Mouse (Mus musculus): ENCODE data around the gene Mxra7. TPM values are rescaled to one million over a fixed set of nuclear protein-coding genes. Genes with fewer than 3 reads are reported as not detected.
"Not testable (repeated sequence)": the region's sequence is repeated elsewhere in the genome, so short reads cannot be mapped to it uniquely, and the experiment has no call there.

Gene Mxra7
- polyA plus RNA-seq, 1 experiment: 126 TPM

GRCm38 (mm10) chr11:116825230-116825629 lies 2.6 kb downstream of the Mxra7 start:
- Histone ChIP-seq H3K36me3 (ENCODE audit: control insufficient read depth, insufficient read depth) (no peaks in the 10 kb centered on the region), H3K4me2 (ENCODE audit: low read depth) (peak overlapping the region; percentile 90), H3K27me3 (ENCODE audit: control insufficient read depth, insufficient read depth, insufficient read length) (no peaks in the 10 kb centered on the region), H3ac (ENCODE audit: control insufficient read depth, insufficient read length) (no peak overlapping the region), H3K79me2 (ENCODE audit: control insufficient read depth, insufficient read depth) (peaks cover 73% of the 10 kb centered on the region), H3K4me3 (peak overlapping the region; percentile 61)
- TF ChIP-seq POLR2A (IDR thresholded peaks at IDR 0.05; ENCODE audit: insufficient read length, low read depth) (no peak), TCF12 (IDR thresholded peaks at IDR 0.05; ENCODE audit: insufficient read depth, poor library complexity, severe bottlenecking) (peak; percentile 89), REST (IDR thresholded peaks at IDR 0.05; ENCODE audit: insufficient read depth, insufficient read length) (no peak), CEBPB (IDR thresholded peaks at IDR 0.05; ENCODE audit: insufficient read depth, poor library complexity, severe bottlenecking) (no peak), MYOG (IDR thresholded peaks at IDR 0.05; ENCODE audit: control insufficient read depth in 1 of 3, insufficient read depth in 1 of 3, insufficient read length in 2 of 3, low read depth in 2 of 3) (peak; percentile 64 to 91 (median 78)), E2F4 (IDR thresholded peaks at IDR 0.05; ENCODE audit: insufficient read depth) (no peak), MAX (IDR thresholded peaks at IDR 0.05; ENCODE audit: low read depth) (no peak), USF1 (IDR thresholded peaks at IDR 0.05; ENCODE audit: low read depth) (no peak), SRF (IDR thresholded peaks at IDR 0.05; ENCODE audit: control insufficient read depth, insufficient read length, low read depth) (no peak), TCF3 (IDR thresholded peaks at IDR 0.05; ENCODE audit: insufficient read length, low read depth) (peak; percentile 76), MYOD1 (IDR thresholded peaks at IDR 0.05; ENCODE audit: control insufficient read depth in 1 of 3, insufficient read length in 2 of 3, low read depth in 2 of 3) (peak; percentile 93 to 99 (median 98)), POLR2AphosphoS2 (IDR thresholded peaks at IDR 0.05; ENCODE audit: insufficient read length, low read depth) (peak; percentile 19)

- H3K4me2 ChIP-seq (ENCODE audit: low read depth); H3ac ChIP-seq (ENCODE audit: control insufficient read depth, insufficient read length); H3K36me3 ChIP-seq (ENCODE audit: control insufficient read depth, insufficient read depth); H3K4me3 ChIP-seq; H3K27me3 ChIP-seq (ENCODE audit: control insufficient read depth, insufficient read depth, insufficient read length): not testable (repeated sequence)
- H3K79me2 ChIP-seq (ENCODE audit: control insufficient read depth, insufficient read depth): peaks cover 86% of the 10 kb centered on the region
Measured at GRCm38 (mm10) chr11:116823885-116824284, 4.0 kb downstream of the Mxra7 start.

- no peaks in the 10 kb centered on the region for H3K36me3 ChIP-seq (ENCODE audit: control insufficient read depth, insufficient read depth)
- TF ChIP-seq REST (IDR thresholded peaks at IDR 0.05; ENCODE audit: insufficient read depth, insufficient read length): no peak
- no peak for TF ChIP-seq TCF3 (IDR thresholded peaks at IDR 0.05; ENCODE audit: insufficient read length, low read depth)
- TF ChIP-seq MAX (IDR thresholded peaks at IDR 0.05; ENCODE audit: low read depth): no peak
- no peak for TF ChIP-seq CEBPB (IDR thresholded peaks at IDR 0.05; ENCODE audit: insufficient read depth, poor library complexity, severe bottlenecking)
- TF ChIP-seq USF1 (IDR thresholded peaks at IDR 0.05; ENCODE audit: low read depth): no peak
- TF ChIP-seq POLR2AphosphoS2 (IDR thresholded peaks at IDR 0.05; ENCODE audit: insufficient read length, low read depth): no peak
- no peak for TF ChIP-seq E2F4 (IDR thresholded peaks at IDR 0.05; ENCODE audit: insufficient read depth)
- no peak for TF ChIP-seq MYOD1 (IDR thresholded peaks at IDR 0.05; ENCODE audit: control insufficient read depth in 1 of 3, insufficient read length in 2 of 3, low read depth in 2 of 3)
- H3K4me2 ChIP-seq (ENCODE audit: low read depth): no peak overlapping the region
- H3K27me3 ChIP-seq (ENCODE audit: control insufficient read depth, insufficient read depth, insufficient read length): no peaks in the 10 kb centered on the region
- H3K79me2 ChIP-seq (ENCODE audit: control insufficient read depth, insufficient read depth): peaks cover 89% of the 10 kb centered on the region
- no peak overlapping the region for H3K4me3 ChIP-seq
- no peak overlapping the region for H3ac ChIP-seq (ENCODE audit: control insufficient read depth, insufficient read length)
Measured at GRCm38 (mm10) chr11:116823255-116823654, 4.6 kb downstream of the Mxra7 start.

GRCm38 (mm10) chr11:116822626-116823025 lies 5.2 kb downstream of the Mxra7 start:
- Histone ChIP-seq H3K27me3 (ENCODE audit: control insufficient read depth, insufficient read depth, insufficient read length) (no peaks in the 10 kb centered on the region), H3K36me3 (ENCODE audit: control insufficient read depth, insufficient read depth) (no peaks in the 10 kb centered on the region), H3ac (ENCODE audit: control insufficient read depth, insufficient read length) (no peak overlapping the region), H3K4me3 (no peak overlapping the region), H3K4me2 (ENCODE audit: low read depth) (peak overlapping the region; percentile 69), H3K79me2 (ENCODE audit: control insufficient read depth, insufficient read depth) (peaks cover 92% of the 10 kb centered on the region)
- no peak for TF ChIP-seq POLR2AphosphoS2 (IDR thresholded peaks at IDR 0.05; ENCODE audit: insufficient read length, low read depth)
- no peak for TF ChIP-seq MAX (IDR thresholded peaks at IDR 0.05; ENCODE audit: low read depth)
- TF ChIP-seq POLR2A (IDR thresholded peaks at IDR 0.05; ENCODE audit: insufficient read length, low read depth): no peak
- TF ChIP-seq SRF (IDR thresholded peaks at IDR 0.05; ENCODE audit: control insufficient read depth, insufficient read length, low read depth): no peak
- no peak for TF ChIP-seq MYOD1 (IDR thresholded peaks at IDR 0.05; ENCODE audit: control insufficient read depth in 1 of 3, insufficient read length in 2 of 3, low read depth in 2 of 3)
- TF ChIP-seq TCF12 (IDR thresholded peaks at IDR 0.05; ENCODE audit: insufficient read depth, poor library complexity, severe bottlenecking): no peak
- no peak for TF ChIP-seq CEBPB (IDR thresholded peaks at IDR 0.05; ENCODE audit: insufficient read depth, poor library complexity, severe bottlenecking)
- TF ChIP-seq E2F4 (IDR thresholded peaks at IDR 0.05; ENCODE audit: insufficient read depth): no peak
- no peak for TF ChIP-seq REST (IDR thresholded peaks at IDR 0.05; ENCODE audit: insufficient read depth, insufficient read length)
- no peak for TF ChIP-seq USF1 (IDR thresholded peaks at IDR 0.05; ENCODE audit: low read depth)
- no peak for TF ChIP-seq TCF3 (IDR thresholded peaks at IDR 0.05; ENCODE audit: insufficient read length, low read depth)
- no peak for TF ChIP-seq MYOG (IDR thresholded peaks at IDR 0.05; ENCODE audit: control insufficient read depth in 1 of 3, insufficient read depth in 1 of 3, insufficient read length in 2 of 3, low read depth in 2 of 3)

- H3K36me3 ChIP-seq (ENCODE audit: control insufficient read depth, insufficient read depth): no peaks in the 10 kb centered on the region
- no peaks in the 10 kb centered on the region for H3K27me3 ChIP-seq (ENCODE audit: control insufficient read depth, insufficient read depth, insufficient read length)
- H3K79me2 ChIP-seq (ENCODE audit: control insufficient read depth, insufficient read depth): peaks cover 92% of the 10 kb centered on the region
- TF ChIP-seq TCF12 (IDR thresholded peaks at IDR 0.05; ENCODE audit: insufficient read depth, poor library complexity, severe bottlenecking) (no peak), MAX (IDR thresholded peaks at IDR 0.05; ENCODE audit: low read depth) (no peak), E2F4 (IDR thresholded peaks at IDR 0.05; ENCODE audit: insufficient read depth) (no peak), MYOD1 (IDR thresholded peaks at IDR 0.05; ENCODE audit: control insufficient read depth in 1 of 3, insufficient read length in 2 of 3, low read depth in 2 of 3) (no peak), POLR2A (IDR thresholded peaks at IDR 0.05; ENCODE audit: insufficient read length, low read depth) (no peak), REST (IDR thresholded peaks at IDR 0.05; ENCODE audit: insufficient read depth, insufficient read length) (no peak)
- H3K4me2 ChIP-seq (ENCODE audit: low read depth): peak overlapping the region; percentile 69
- no peak overlapping the region for H3ac ChIP-seq (ENCODE audit: control insufficient read depth, insufficient read length)
- no peak overlapping the region for H3K4me3 ChIP-seq
Measured at GRCm38 (mm10) chr11:116822215-116822614, 5.6 kb downstream of the Mxra7 start.
